Mouse (Mus musculus): ENCODE results near the gene Tbc1d10c. TPM values are rescaled to one million over a fixed set of nuclear protein-coding genes. Genes with fewer than 3 reads are reported as not detected.
A peak's percentile ranks its signal among the peaks of the same experiment; 100 is the strongest.
"Not testable (repeated sequence)": the region's sequence is repeated elsewhere in the genome, so short reads cannot be mapped to it uniquely, and the experiment has no call there.

The Tbc1d10c gene
- polyA plus RNA-seq, 1 experiment: not detected

- Histone ChIP-seq H3K4me1 (ENCODE audit: control insufficient read depth, insufficient read depth, insufficient read length, low read length) (peaks cover 25% of the 10 kb centered on the region), H3K4me3 (ENCODE audit: insufficient read depth, low read depth, low read length) (no peak within 1 kb of the TSS), H3K27ac (replicated peaks; ENCODE audit: low read depth, low read length) (no peak within 1 kb of the TSS)
Observed at GRCm38 (mm10) chr19:4139446-4139845, 51.6 kb downstream of the Tbc1d10c start, which contains the start of gene Gpr152. Gene Gpr152, plus strand, starts transcription at chr19:4139787.

- no peak overlapping the region for H3K27ac ChIP-seq (replicated peaks; ENCODE audit: low read depth, low read length)
- no peak overlapping the region for H3K4me3 ChIP-seq (ENCODE audit: insufficient read depth, low read depth, low read length)
- H3K4me1 ChIP-seq (ENCODE audit: control insufficient read depth, insufficient read depth, insufficient read length, low read length): peaks cover 14% of the 10 kb centered on the region
Observed at GRCm38 (mm10) chr19:4137913-4138312, 53.2 kb downstream of the Tbc1d10c start.

- Histone ChIP-seq H3K27ac (replicated peaks; ENCODE audit: low read depth, low read length) (no peak overlapping the region), H3K4me3 (ENCODE audit: insufficient read depth, low read depth, low read length) (no peak overlapping the region), H3K4me1 (ENCODE audit: control insufficient read depth, insufficient read depth, insufficient read length, low read length) (peaks cover 7% of the 10 kb centered on the region)
Observed at GRCm38 (mm10) chr19:4136463-4136862, 54.6 kb downstream of the Tbc1d10c start.

- not testable (repeated sequence) for H3K4me3 ChIP-seq (ENCODE audit: insufficient read depth, low read depth, low read length); H3K27ac ChIP-seq (replicated peaks; ENCODE audit: low read depth, low read length); H3K4me1 ChIP-seq (ENCODE audit: control insufficient read depth, insufficient read depth, insufficient read length, low read length)
Observed at GRCm38 (mm10) chr19:4135963-4136345, 55.1 kb downstream of the Tbc1d10c start.

- H3K4me1 ChIP-seq (ENCODE audit: control insufficient read depth, insufficient read depth, insufficient read length, low read length); H3K4me3 ChIP-seq (ENCODE audit: insufficient read depth, low read depth, low read length): not testable (repeated sequence)
- H3K27ac ChIP-seq (replicated peaks; ENCODE audit: low read depth, low read length): peak overlapping the region; percentile 76
Observed at GRCm38 (mm10) chr19:4135229-4135962, 55.7 kb downstream of the Tbc1d10c start.

- H3K27ac ChIP-seq (replicated peaks; ENCODE audit: low read depth, low read length): no peak overlapping the region
- H3K4me3 ChIP-seq (ENCODE audit: insufficient read depth, low read depth, low read length): no peak overlapping the region
- H3K4me1 ChIP-seq (ENCODE audit: control insufficient read depth, insufficient read depth, insufficient read length, low read length): peaks cover 7% of the 10 kb centered on the region
Observed at GRCm38 (mm10) chr19:4134354-4134753, 56.7 kb downstream of the Tbc1d10c start.

Other genes with a start within 250 kb of the Tbc1d10c start
- gene Aldh3b3, start 232.6 kb downstream of the Tbc1d10c start, polyA plus RNA-seq (2012; ENCODE audit: insufficient read depth, insufficient read length, missing spikeins): not detected in 2 replicates
- gene Aldh3b2, start 219.0 kb downstream of the Tbc1d10c start, polyA plus RNA-seq (2012; ENCODE audit: insufficient read depth, insufficient read length, missing spikeins): 6.9 and 13.4 TPM in 2 replicates
- gene Acy3, start 204.7 kb downstream of the Tbc1d10c start, polyA plus RNA-seq (2012; ENCODE audit: insufficient read depth, insufficient read length, missing spikeins): 33.3 and 40.6 TPM in 2 replicates
- gene Tbx10, start 198.5 kb downstream of the Tbc1d10c start, polyA plus RNA-seq (2012; ENCODE audit: insufficient read depth, insufficient read length, missing spikeins): not detected in 2 replicates
- 24.5 and 49.5 TPM in 2 replicates for gene Nudt8, start 190.7 kb downstream of the Tbc1d10c start, polyA plus RNA-seq (2012; ENCODE audit: insufficient read depth, insufficient read length, missing spikeins)
- gene Gm49405, start 190.7 kb downstream of the Tbc1d10c start, polyA plus RNA-seq (2012; ENCODE audit: insufficient read depth, insufficient read length, missing spikeins): not detected in 2 replicates
- 1.1 and 1.8 TPM in 2 replicates for gene Doc2g, start 188.0 kb downstream of the Tbc1d10c start, polyA plus RNA-seq (2012; ENCODE audit: insufficient read depth, insufficient read length, missing spikeins)
- gene Ndufv1, start 178.5 kb downstream of the Tbc1d10c start, polyA plus RNA-seq (2012; ENCODE audit: insufficient read depth, insufficient read length, missing spikeins): 1,127 and 1,213 TPM in 2 replicates
- 362 and 451 TPM in 2 replicates for gene Gstp1, start 153.3 kb downstream of the Tbc1d10c start, polyA plus RNA-seq (2012; ENCODE audit: insufficient read depth, insufficient read length, missing spikeins)
- 14.8 and 26.0 TPM in 2 replicates for gene Gstp2, start 145.3 kb downstream of the Tbc1d10c start, polyA plus RNA-seq (2012; ENCODE audit: insufficient read depth, insufficient read length, missing spikeins)
- 2.3 and 4.2 TPM in 2 replicates for gene Gstp3, start 131.7 kb downstream of the Tbc1d10c start, polyA plus RNA-seq (2012; ENCODE audit: insufficient read depth, insufficient read length, missing spikeins)
- gene Cabp2, start 109.7 kb downstream of the Tbc1d10c start, polyA plus RNA-seq (2012; ENCODE audit: insufficient read depth, insufficient read length, missing spikeins): not detected in 2 replicates
- gene Cdk2ap2, start 94.1 kb downstream of the Tbc1d10c start, polyA plus RNA-seq (2012; ENCODE audit: insufficient read depth, insufficient read length, missing spikeins): 78.5 and 101 TPM in 2 replicates
- gene Pitpnm1, start 91.3 kb downstream of the Tbc1d10c start, polyA plus RNA-seq (2012; ENCODE audit: insufficient read depth, insufficient read length, missing spikeins): 14.8 and 17.2 TPM in 2 replicates
- 62.7 and 65.2 TPM in 2 replicates for gene Aip, start 65.4 kb downstream of the Tbc1d10c start, polyA plus RNA-seq (2012; ENCODE audit: insufficient read depth, insufficient read length, missing spikeins)
- gene Gpr152, start 51.5 kb downstream of the Tbc1d10c start, polyA plus RNA-seq (2012; ENCODE audit: insufficient read depth, insufficient read length, missing spikeins): not detected in 2 replicates
- gene Cabp4, start 47.3 kb downstream of the Tbc1d10c start, polyA plus RNA-seq (2012; ENCODE audit: insufficient read depth, insufficient read length, missing spikeins): not detected in 2 replicates
- gene Coro1b, start 42.7 kb downstream of the Tbc1d10c start, polyA plus RNA-seq (2012; ENCODE audit: insufficient read depth, insufficient read length, missing spikeins): 103 and 112 TPM in 2 replicates
- gene Ptprcap, start 37.7 kb downstream of the Tbc1d10c start, polyA plus RNA-seq (2012; ENCODE audit: insufficient read depth, insufficient read length, missing spikeins): 1.3 and 3.3 TPM in 2 replicates
- gene Rps6kb2, start 27.9 kb downstream of the Tbc1d10c start, polyA plus RNA-seq (2012; ENCODE audit: insufficient read depth, insufficient read length, missing spikeins): 17.2 and 17.7 TPM in 2 replicates
- gene Carns1, start 15.8 kb downstream of the Tbc1d10c start, polyA plus RNA-seq (2012; ENCODE audit: insufficient read depth, insufficient read length, missing spikeins): 2.1 and 3.1 TPM in 2 replicates
- gene Ppp1ca, start 781 bp upstream of the Tbc1d10c start, polyA plus RNA-seq (2012; ENCODE audit: insufficient read depth, insufficient read length, missing spikeins): 265 and 309 TPM in 2 replicates
- 4.4 and 7.6 TPM in 2 replicates for gene Rad9a, start 10.4 kb upstream of the Tbc1d10c start, polyA plus RNA-seq (2012; ENCODE audit: insufficient read depth, insufficient read length, missing spikeins)
- gene Clcf1, start 23.0 kb upstream of the Tbc1d10c start, polyA plus RNA-seq (2012; ENCODE audit: insufficient read depth, insufficient read length, missing spikeins): not detected in 2 replicates
- gene AC109138.7, start 23.1 kb upstream of the Tbc1d10c start, polyA plus RNA-seq (2012; ENCODE audit: insufficient read depth, insufficient read length, missing spikeins): not detected in 2 replicates
- 63.7 and 81.4 TPM in 2 replicates for gene Pold4, start 40.6 kb upstream of the Tbc1d10c start, polyA plus RNA-seq (2012; ENCODE audit: insufficient read depth, insufficient read length, missing spikeins)
- gene Ssh3, start 77.9 kb upstream of the Tbc1d10c start, polyA plus RNA-seq (2012; ENCODE audit: insufficient read depth, insufficient read length, missing spikeins): 3.3 and 4.8 TPM in 2 replicates
- 0.87 TPM in 1 of 2 replicates, not detected in the other for gene Ankrd13d, start 91.9 kb upstream of the Tbc1d10c start, polyA plus RNA-seq (2012; ENCODE audit: insufficient read depth, insufficient read length, missing spikeins)
- 30.7 and 35.9 TPM in 2 replicates for gene Grk2, start 114.9 kb upstream of the Tbc1d10c start, polyA plus RNA-seq (2012; ENCODE audit: insufficient read depth, insufficient read length, missing spikeins)
- gene Kdm2a, start 207.0 kb upstream of the Tbc1d10c start, polyA plus RNA-seq (2012; ENCODE audit: insufficient read depth, insufficient read length, missing spikeins): 18.9 and 20.6 TPM in 2 replicates
- 4.3 and 4.5 TPM in 2 replicates for gene Rhod, start 248.1 kb upstream of the Tbc1d10c start, polyA plus RNA-seq (2012; ENCODE audit: insufficient read depth, insufficient read length, missing spikeins)